Mouse (Mus musculus): ENCODE results near the gene Znrf3. TPM values are rescaled to one million over a fixed set of nuclear protein-coding genes. Genes with fewer than 3 reads are reported as not detected.

Znrf3 gene
- total RNA-seq, 2 experiments from 2014 or later = 23.9 to 29.3 TPM

DNA sequence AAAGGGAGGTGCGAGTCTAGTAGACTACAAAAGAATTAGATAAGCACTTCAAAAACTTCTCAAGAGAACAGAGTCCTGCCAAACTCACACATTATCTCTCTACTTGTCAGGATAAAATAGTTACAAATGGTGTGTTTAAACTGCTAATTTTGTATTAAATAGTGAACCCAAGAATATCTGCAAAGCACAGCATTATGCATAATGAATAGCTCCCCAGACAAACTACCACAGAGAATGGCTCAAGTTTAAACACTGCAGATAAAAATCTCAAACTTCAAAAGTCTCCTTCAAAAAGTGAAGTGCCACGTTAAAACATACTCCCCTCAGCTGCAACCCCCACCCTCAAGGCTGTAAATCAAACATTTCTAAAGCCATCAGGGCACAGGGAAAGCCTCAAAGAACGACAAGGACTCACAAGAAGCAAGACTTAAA lies 2.0 kb downstream of the Znrf3 start:
- no peak for DNase-seq

DNA sequence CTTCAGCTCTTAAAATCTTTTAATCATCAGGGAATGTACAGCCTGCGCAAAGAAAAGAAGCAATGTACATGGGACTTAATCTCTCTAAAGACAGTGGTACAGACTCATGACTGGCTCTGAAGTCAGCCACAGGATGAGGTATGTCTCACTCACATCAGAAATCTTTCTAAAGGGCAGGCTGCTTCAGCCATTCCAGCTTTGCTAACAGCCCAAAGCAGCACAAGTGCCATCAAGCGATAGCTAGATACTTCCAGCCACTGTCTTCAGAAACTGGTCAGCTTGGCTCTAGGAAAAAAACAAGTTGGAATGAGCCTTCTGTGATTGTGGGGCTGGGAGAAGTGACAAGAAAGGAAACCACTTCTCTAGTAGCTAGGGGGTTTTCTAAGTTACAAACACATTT lies 7.0 kb downstream of the Znrf3 start:
- DNase-seq = no peak

DNA sequence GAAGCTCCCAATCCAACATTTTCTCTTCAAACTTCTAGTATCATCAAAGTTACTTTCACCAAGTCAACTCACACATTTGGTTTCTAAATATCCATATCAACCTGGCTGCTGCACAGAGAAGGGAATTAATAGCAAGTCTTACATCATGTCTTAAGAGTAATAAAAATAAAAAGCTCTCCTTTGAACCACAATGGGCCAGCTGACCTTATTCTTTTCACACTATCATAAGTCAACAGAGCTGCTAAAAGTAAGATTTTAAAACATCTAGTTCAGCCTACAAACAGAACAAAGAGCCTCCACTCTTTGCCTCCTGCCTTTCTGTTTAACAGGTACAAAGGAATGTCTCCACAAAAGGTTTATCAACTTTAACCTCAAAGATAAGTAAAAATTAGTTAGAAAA lies 7.7 kb downstream of the Znrf3 start:
- DNase-seq = no peak

DNA sequence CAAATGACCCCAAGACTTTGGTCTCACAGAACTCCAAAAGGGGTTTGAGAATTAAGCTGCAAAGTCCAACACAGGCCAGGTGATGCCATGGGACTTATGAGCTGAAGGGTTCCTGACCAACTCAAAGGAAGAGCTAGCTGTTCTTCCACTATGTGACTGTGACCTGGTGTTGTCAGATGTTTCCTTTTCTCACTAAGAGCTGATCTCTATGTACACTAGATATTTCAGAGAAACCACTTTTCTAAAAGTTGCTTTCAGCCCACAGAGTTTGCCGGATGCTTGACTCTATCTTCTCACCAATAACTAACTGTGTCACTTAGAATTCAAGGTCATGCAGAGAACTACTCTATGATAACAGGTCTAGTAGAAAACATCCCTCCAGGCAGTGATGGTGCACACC lies 9.2 kb downstream of the Znrf3 start:
- no peak for DNase-seq

DNA sequence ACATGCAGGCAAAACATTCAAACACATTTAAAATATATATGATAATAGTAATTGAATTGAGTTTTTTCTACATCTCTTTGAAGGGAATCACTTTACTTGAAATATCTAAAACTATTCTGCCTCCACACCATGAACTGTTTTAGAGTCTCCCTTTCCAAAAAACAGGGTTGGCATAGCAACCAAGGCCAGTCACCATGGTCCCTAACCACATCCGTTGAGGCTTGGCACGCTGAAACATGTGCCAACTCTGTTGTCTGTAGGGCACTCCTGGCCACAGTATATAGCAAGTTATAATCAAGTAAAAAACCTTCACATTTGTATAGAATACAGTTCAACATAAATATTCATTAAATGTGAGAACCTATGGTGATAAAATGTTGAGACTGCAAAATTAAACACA lies 12.3 kb downstream of the Znrf3 start:
- peak; percentile 66 for DNase-seq

DNA sequence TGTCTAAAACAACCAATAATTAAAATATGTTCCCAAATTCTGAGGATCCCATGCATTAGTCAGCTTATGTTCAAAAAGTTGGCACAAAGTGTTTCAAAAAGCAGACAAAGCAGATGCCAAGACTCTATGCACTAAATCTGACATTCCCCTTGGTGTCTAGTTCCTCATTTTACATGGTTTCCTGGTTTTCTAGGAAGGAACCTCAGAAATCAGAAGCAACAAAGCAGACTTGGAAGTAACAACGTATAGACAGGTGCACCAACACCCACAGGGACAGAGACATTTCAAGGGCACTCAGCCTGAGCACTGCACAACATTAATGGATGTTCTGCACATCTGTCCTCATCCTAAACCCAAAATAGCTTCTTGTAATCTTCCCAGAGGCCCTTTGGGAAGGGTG lies 13.8 kb downstream of the Znrf3 start:
- no peak for DNase-seq

DNA sequence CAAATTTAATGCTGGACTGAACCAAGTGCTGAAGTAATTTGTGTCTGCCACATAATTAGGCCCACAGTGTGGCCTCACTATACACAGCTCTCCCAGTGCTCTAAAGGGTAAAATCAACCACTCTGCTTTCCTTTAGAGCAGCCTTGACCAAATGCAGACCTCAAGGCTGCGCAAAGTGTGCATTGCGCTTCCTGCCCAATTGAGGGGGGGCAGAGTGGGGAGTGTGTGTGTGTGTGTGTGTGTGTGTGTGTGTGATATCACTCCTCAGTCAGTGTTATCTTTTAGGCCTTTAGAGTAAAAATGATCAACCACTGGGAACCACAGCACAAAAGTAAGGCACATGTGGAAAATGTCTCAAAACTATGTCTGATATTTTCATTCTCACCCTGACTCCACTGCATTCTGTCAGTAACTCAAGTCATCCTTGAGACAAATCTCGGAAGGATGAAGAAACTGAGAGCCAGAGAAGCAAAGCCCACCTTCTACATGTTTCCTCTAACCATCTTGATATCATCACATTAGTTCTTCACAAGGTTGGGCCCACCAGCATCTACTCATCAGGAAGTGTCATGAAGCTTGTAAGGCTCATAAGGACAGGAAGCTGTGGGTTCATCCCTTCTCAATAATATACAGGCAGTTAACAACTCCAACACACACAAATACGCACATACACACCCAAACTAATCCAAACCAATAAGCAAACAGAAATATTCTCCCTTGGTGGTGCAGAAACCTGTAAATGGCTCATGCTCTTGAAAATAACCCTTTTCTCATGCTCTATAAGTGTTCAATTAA lies 15.1 kb downstream of the Znrf3 start:
- no peak for DNase-seq

DNA sequence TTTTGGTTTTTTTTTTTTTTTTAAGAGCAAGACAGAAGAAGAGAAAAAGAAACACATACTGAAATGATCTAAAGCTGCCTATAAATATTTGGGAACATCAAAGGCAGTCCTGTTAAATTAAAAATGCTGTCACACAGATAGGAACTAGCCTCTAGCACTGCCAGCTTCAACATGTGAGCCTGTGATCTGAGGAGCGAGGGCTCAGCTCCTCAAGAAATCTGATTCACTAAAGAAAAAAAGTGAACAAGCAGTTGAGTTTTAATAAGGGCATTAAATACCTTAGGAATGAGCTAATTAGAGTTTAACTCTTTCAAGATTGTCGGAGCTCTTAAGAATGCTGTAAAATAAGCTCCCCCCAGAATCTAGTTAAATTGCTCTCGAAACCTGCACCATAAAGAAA lies 17.4 kb downstream of the Znrf3 start:
- no peak for DNase-seq

DNA sequence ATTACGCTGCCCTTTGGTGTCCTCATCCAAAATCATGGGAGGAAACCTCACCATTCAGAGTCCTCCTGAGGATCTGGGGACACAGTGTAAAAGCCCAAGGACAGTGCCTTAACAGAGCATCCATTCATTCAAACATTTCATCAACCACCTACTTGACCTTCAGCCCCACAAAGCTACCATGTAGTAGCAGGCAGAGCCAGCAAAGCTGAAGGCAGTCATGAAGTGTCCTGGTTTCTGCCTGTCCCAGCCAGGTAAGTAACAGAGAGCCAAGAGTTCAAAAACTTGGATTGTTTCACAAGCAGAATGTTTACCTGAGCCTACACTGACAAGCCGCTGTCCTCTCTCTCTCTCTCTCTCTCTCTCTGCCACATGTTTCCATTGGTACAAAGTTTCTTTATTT lies 18.3 kb downstream of the Znrf3 start:
- DNase-seq = no peak

DNA sequence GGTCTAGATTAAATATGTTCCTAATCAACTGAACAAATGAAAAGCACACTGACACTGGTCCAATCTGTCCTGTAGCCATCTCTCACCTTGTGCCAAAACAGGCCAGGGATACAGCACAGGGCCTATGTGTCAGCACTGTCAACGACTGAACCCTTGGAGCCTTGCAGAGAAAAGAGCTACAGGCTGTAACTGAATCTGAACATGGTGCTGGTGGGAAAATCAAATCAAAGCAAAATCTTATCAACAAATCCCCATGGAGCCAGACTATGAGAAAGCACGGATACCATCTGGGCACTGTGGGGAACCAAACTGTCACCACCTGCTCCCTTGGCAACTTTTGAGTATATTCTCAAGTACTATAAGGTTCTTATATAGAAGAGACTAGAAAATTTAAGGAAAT lies 19.5 kb downstream of the Znrf3 start:
- DNase-seq = no peak

DNA sequence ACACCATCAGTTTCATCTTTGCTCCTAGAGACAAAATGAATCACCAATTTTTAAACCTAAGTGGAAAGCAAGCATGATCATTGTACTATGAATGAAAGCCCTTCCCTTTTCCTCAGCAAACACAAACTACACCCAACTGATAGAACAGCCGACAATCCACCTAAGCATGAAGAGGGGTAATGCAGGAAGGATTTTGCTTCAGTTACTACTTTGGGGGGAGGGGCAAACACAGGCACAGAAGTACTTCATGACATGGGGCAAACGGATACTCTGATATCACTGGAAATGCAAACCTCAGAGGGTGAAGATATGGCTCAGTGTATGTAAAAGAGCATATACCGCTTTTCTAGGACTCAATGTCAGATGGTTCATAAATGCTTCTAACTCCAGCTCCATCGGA lies 20.5 kb downstream of the Znrf3 start:
- no peak for DNase-seq

DNA sequence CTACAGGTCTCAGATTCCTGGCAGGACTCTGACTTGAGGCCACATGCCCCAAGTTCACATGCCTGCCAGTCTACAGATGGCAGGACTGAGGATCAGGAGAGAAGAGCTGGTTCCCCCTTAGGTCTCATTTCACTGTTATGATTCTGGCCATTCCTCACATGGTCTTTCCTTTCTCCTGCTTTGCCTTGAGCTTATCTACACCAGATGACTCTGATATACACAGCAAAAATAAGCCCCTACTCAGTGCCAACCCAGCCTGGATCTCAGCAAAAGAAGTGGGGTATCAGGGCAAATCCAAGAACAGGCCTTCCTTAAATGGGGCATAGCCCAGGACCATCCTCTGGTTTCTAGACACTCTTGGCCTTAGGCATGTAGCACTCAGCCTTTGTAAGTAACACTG lies 21.6 kb downstream of the Znrf3 start:
- DNase-seq = no peak

DNA sequence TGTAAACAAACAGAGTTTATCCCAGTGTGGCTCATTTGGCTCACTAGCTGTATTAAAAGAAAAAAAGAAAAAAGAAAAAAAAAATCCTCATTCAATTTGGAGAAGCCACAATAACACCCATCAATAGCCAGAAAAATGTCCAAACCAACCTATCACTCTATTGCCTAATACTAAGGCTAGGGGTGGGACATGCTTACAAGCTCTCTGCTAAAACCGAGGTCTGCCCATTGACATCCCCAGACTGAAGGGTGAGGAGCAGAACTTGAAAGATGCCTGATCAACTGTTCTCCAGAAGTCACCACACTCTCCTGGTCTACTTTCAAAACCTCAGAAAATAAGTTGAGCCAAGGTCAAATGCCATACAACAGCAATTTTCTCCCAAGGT lies 22.4 kb downstream of the Znrf3 start:
- DNase-seq = no peak

DNA sequence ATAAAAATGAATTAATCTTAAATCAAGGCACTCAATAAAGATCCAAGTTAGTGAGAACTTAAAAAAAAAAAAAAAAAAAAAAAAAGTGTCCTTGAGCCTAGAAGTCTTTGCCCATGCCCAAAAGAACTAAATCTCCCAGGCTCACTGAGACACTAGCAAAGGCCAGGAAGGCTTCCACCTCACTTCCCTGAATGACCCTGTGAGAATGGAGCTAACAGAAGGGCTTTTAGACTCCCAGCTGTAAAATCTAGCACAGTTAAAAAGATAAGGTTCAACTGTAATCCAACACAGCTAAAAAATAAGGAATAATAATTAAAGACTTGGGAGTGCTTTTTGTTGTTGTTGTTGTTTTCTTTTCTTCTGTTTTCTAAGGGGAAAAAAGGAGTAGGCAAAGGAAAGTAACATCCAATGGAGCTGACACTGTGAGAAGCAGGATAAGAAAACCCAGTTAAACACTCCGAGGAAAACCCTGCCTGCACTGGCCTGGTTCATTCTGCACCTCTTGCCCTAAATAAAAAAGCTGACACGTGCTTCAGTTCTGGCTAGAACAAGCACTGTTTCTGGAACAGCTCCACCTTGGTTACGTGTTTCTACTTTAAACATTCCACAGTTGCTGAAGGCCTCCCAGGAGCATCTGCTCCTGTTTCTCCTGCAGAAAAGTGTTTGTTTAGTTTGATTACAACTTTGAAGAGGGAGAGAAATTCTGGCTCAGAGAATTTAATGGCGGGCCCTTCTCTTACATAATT lies 23.0 kb downstream of the Znrf3 start:
- peak; percentile 61 for DNase-seq

DNA sequence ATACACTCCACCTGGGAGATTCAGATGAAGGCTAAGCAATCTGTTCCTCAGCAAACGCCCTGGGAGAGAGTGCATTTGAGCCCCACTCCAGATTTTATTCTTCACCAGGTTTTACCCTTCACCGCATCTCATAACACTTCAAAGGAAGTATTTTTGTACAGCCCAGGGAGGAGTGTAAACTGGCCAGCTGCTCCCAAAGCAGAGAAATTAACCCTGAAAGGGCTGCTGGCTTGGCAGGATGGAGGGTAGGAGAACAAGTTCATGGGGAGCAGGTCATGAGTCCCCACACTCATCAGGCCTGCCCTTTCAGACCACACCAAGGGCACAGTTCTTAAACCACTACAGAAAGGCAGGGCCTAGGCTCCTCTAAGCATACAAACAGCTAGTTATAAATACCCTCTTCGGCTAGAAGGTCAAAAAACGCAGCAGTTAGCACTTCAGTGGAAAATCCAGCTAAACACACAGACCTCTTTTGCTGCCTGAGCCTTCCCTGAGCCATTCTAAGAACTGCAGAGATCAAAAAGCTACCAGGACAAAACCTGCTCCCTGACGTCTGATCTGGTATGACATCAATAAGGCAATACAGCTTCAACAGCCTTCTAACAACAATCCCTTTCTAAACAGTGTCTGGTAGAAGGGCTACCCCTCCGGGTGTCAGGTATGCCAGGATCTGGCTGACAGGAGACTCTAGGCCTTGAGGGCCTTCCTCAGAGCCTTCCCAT lies 28.9 kb downstream of the Znrf3 start:
- peak; percentile 35 for DNase-seq

DNA sequence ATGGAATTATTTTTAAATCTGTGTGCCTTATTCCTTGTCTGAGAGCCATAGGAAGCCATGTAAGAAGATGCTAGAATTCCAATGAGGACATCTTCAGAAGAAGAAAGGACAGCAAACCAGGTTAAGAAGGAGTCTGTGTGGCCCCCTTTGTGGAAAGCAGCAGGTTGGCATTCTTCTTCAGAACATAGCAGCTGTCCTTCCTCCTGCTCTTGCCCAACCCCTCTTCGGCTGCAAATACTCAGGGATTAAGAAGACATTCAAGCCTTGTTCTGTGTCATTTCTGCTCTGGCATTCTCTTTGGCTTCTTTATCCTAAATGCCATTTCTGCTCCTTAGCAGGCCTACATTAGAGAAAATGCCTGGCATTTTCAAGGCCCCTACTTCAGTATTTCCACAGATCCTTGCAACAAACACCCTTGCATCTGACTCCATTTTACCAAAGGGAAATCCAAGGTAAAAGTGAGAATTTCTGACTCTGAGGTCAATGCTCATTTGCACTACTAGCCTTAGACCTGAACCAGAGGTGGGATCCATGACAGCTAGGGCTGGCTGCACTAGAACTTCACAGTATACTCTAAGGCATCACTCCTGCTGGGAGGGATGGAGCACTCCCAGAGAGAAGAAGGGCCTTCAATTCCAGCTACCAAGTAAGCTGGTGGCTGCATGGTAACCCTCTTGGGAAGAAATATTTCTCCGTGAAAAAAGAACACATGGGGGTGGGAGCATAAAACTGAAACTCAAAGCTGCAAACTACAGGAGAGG lies 29.6 kb downstream of the Znrf3 start:
- DNase-seq = no peak

DNA sequence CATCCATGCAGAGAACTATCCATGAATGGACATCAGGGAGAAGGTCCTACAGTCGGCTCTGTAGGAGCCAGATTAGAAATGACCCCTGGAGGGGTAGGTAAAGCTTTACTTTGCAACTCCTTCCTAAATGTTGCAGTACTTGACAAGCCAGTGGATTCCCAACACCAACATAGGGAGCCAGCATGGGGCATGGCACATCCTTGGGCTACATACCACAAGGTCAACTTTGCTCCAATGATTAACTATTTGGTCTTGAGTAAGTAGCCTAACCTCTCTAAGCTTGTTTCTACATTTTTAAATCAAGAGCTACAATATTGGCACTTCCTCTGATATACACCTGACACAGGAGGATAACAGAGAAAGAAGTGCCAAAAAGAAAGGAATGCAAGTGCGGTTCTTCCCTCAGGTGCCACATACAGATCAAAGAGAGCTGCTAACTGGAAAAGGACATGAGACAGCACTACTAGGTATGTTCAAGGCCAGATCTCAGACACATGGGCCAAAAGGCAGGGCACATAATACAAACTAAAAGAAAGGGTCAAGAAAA lies 31.9 kb downstream of the Znrf3 start:
- DNase-seq = no peak

DNA sequence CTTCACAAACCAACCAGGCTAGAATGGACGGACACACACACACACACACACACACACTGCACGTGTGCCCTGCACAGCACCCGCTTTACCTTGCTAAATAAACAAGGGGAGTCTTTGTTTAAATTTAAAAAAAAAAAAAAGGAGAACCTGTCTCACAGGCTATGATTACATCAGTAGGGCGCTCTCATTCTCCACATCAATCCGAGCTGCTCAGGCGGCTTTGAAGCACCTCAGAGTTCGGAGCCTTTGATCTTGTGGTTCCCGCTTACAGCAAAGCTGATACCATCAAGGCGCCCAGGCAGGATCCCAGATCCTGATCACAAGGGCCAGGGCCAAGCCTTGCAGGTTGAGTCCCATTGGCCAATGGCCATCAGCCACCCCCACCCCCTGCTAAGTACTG lies 33.1 kb downstream of the Znrf3 start:
- DNase-seq = peak; percentile 40

DNA sequence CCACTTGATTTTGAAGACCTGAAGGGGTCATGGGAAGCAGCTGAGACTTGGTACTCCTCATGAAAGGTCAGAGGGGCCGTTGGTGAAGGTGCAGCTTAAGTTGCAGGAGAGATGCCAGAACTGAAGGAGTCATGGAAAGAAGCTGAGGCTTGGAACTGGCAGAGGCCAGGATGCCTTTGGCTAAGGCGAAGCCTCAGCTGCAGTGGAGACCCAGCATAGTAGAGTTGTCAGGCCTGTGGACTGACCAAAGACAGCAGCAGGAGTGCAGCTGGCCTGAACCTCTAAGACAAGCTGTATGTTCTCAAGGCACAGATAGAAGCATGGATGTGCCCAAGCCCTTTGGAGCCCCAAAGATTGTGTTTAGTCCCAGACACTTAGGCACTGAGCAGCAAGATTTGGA lies 40.5 kb downstream of the Znrf3 start:
- DNase-seq = no peak

DNA sequence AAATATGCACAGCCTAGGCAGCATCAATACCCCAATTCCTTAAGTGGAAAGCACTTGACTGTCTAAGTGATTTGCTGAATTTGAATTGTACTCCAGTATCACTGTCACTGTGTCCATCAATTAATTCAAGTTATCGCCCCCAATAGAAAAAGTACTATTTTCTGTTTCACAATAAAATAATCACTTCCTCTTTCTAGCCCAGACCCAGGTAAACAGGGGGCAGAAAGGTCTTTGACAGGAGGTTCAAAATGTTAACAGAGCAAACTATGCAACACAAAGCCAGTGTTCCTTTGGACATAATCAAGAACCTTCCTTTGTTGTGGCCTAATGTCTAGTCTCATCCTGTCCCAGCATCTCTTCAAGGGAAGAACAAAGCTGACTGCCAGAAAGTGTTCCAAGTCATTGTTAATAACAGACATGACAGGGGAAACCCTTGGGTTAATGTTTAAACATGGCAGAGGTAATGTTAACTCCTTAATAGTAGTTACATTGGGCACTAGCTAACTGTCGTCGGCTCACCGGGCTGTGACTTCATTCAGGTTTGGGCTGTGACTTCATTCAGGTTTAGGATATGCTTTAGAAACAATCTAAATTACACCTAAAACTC lies 42.4 kb downstream of the Znrf3 start:
- DNase-seq = no peak

DNA sequence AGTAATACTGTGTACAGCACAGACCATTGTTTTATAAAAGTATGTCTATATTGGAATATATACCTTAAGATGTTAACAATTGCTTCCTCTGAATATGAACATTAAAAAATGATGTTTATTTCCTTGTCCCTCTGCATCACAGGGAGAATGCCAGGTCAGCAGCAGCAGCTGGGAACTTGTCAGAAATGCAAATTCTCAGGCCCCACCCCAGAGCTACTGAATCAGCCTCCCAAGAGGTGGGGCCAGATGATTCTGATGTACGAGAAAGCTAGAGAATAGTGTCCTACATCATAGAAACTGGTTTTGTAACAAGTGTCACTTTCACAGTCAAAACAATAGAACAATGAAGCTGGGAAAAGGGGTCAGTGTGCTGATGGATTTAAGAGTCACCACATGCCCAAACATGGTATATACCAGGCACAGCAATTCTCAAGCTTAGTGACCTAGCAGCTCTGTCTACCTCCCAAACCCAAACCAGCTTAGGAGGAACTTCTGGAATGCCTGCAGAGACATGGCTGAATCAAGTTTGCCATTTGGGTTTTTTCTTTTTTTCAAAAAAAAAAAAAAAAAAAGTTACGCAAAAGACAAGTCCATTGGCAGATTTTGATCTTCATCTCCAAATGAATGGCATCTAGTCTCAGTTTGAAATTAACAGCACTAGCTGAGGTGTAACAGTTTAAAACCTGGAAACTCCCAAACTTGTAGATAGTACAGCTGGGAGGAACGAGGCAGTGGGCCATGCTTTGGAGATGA lies 46.2 kb downstream of the Znrf3 start:
- DNase-seq = no peak
